Mouse (Mus musculus): ENCODE data around the gene Frmpd2.

Frmpd2 gene

DNA sequence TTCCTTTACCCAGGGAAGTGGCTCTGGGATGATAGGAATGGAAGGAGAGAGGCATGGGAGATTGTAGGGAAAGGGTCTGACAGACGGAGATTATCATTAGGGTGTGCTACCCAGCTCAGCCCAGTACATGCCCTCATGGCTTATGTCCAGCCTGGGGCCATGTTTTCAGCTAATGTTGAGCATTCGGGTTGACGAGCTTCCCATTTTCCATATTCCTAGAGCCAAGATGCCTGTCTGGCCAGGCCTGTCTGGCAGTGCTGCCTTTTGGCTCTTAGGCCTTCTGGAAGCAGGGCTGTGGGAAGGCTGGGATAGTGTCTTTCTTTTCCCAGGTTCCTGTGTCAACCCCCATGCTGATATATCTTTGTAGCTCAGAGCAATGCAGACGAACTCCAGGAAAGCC, 35.2 kb downstream of the Frmpd2 start:
- no peak for DNase-seq (ENCODE audit: extremely low read depth, low read depth)

DNA sequence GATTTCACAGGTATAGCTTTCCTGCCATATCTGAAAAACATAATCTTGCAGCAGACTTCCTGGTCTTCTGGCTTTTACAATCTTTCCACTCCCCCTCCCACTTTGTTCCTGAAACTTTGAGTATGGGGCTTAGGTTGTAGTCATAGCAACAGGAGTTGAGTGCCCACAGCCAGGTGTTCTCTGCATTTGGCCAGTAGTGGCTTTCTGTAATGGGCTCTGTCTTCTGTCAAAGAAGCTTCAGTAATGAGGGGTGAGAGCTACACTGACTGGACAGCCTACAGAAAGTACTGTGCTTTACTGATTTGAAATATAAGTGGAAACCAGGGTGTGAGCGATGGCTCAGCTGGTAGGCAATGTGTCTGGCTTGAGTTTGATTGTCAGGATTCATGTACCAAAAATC, 37.2 kb downstream of the Frmpd2 start:
- DNase-seq (ENCODE audit: extremely low read depth, low read depth), result no peak

DNA sequence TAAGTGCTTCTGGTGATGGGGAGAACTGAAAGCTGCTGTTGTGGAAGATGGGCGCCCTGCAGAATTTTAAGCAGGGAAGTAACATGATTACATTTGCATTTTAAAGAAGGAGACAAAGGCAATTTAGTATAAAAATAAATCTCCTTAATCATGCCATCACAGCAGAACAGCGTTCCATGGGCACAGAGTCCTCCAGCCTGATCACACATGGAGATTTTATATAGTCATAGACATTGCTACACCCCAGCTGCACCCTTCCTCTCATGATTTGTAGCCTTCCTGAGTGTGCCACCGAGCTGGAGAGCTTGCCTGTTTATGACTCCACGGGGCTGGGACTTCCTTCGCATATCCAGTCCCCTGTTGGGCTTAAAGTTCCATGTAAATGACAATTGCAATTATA, 42.4 kb downstream of the Frmpd2 start:
- no peak for DNase-seq (ENCODE audit: extremely low read depth, low read depth)

DNA sequence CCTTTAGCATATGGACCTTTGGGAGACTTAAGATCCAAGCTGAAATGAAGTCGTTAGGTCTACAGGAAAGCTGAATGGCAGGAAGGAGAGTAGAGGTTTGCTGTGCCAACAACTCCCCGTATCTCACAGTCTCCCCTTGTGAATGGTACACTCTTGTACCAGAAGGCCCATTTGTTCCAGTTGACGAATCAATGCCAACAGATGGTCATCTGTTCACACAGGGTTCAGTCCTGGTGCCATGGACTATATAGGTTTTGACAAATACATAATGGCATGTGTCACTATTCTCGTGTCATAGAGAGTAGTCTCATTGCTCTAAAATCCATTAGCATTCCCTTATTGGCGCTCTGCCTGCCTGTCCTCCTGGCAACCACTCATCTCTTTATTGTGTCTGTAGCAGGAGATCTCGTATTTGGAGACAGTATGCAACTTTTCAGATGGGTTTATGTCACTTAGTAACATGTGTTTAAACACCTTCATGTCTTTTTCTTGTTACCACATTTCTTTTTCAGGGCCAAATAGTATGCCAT, 43.3 kb downstream of the Frmpd2 start:
- DNase-seq (ENCODE audit: extremely low read depth, low read depth), result no peak

DNA sequence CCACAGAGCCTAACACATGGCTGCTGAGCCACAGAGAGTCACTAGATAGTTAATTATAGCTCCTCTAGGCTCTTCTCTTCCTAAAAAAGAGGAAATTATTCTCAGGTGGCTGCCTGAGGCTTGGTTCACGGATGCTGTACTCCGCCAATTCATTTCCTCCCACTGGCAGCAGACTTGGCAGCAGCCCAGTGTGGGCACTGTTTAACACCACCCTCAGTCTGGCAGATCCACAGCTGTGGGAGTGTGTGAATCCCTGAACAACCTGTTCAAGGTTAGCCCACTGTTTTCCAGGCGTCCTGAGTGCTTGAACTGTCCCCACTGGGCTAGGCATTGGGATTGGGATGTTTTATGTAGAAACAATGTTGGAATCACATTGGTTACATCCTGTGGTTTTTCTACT, 50.0 kb downstream of the Frmpd2 start:
- DNase-seq (ENCODE audit: extremely low read depth, low read depth), result no peak

DNA sequence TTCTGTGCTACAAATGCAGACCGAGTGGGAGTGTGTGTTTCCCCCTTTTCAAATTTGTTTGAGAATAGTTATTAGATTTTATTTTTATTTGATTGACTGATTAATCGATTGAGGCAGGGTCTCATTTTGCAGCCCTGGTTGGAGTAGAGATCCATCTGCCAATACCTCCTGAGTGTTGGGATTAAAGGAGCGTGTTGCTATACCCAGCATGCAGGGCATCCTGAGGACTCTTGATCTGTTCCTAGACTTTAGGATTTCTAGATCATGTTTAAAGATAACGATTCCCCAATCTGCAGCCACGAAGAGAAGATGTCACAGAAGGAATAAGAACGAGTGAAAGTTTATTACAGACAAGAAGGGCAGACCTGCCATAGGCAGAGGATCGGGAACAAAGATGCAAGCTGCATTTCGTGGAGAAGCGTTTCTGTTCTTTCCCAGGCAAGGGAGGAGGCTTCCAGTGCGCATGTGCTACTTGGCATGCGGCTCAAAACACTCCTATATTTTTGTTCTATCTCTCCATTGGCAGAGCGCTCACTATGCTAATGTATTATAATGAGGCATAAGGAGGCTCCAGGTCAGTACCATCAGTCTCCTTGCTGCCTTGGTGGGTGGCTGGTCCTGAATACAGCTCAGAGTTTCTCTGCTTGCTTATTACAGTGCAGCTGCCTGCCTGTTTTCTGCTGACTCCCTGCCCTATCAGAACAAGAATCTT, 53.9 kb downstream of the Frmpd2 start:
- no peak for DNase-seq (ENCODE audit: extremely low read depth, low read depth)

DNA sequence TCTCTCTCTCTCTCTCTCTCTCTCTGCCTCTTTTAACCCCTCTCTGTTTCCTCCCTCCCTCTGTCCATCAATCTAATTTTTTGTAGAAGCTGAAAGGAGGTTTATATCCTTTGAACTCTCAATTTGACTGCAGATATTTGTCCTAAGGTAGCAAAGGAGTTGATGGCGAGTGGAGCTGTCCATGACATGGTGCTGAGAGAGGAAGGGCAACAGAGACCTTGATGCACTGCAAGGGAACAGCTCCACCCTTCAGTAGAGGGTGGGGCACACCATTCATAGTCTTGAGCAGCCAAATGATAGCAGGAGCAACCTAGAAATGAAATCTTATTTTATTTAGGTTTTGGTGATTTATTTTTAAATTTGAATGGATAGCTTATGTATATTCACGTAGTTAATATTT, 55.1 kb downstream of the Frmpd2 start:
- DNase-seq (ENCODE audit: extremely low read depth, low read depth), result no peak

DNA sequence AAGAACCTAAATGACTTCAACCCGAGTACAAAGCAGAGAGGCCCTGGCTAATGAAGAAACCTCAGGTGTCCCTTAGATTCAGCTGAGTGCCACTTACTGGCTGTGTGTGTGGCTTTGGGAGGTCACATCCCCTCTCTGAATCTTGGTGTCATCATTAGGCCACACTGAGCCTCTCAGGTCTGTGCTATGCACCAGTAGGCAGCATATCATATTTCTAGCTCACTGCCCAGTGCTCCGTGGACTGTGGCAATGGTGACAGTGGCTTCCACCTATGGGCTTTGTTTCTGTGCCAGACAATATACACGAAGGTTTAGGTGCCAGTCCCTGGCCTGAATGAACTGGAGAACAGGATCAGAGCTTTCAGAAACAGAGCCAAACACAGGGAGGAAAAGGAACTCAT, 56.4 kb downstream of the Frmpd2 start:
- DNase-seq (ENCODE audit: extremely low read depth, low read depth), result no peak

DNA sequence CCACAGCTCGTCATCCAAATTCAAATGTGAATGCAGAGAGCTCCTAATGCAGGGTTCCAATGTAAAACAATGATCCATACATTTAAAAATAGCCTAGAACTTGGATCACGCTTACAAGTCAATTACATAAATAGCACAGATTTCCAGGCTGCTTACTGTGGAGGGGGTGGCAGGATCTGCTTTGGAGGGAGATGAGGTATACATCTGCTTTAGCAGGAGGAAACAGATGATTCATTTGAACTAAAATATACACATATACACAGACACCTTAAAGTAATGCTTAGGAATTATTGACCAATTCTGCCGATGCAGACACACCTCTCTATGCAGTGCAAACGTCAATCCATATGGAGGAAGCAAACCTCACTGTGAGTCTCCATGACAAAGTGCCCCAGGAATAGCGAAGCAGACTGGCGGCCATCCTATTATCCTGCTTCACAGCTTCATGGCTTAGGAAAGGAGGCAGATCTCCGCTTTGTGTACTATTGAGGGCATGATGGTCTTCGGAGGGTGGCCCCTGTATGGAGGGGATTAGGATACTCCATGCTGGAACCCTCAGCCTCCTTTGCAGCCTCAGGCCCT, 59.9 kb downstream of the Frmpd2 start:
- DNase-seq (ENCODE audit: extremely low read depth, low read depth), result no peak

DNA sequence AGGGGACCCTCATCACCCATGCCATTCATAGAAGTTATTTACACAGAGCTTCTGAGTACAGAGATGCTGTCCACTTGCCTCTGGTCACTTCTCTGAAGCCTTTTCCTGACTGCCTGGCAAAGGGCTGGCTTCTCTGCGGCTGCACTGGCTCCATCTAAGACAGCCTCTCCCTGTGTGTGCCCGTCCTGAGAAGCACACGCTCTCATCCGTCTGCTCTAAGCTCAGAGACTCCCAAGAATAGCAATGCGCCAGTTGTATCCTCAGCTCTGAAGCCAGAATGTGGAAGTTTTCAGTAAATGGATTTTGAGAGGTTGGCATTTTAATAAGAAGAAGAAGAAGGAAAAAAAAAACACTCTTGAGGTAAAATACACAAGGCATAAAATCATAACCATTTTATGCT, 61.3 kb downstream of the Frmpd2 start:
- DNase-seq (ENCODE audit: extremely low read depth, low read depth), result no peak

DNA sequence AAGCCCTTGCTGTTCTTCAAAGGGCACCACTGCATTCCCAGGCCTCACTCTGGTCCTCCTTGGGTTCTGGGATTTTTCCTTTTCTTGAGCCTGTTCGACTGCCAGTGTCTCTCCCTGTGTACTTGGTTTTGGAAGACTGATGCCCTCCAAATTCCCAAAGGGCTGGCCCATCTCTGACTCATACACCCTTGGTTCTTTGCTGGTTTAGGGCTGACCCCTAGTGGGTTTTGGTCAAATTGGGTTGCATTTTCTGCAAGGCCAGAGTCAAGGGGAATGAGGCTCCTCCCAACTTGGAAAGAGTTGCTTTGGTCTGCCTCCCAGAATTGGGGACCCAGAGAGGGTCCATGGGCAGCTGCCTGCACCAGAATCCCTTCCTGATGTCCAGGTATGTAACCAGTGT, 62.0 kb downstream of the Frmpd2 start:
- DNase-seq (ENCODE audit: extremely low read depth, low read depth), result no peak

DNA sequence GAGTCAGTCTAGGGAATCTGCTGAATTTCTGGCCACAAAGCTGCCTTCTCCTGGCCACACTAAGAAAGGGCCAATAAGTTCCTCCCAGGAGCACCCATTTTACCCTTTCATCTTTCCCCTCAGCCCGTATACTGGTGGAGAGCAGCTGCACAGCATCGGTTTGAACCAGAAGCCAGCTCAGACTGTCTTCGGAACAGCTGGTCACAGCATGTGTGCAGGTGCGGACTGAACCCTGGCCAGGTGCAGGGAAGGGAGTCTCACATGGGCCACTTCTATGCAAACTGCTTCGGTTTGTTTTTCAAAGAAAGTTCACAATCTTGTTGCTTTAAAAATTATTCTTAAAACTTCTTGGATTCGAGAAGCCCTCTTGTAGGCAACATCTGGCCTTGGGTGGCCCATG, 63.8 kb downstream of the Frmpd2 start:
- no peak for DNase-seq (ENCODE audit: extremely low read depth, low read depth)

DNA sequence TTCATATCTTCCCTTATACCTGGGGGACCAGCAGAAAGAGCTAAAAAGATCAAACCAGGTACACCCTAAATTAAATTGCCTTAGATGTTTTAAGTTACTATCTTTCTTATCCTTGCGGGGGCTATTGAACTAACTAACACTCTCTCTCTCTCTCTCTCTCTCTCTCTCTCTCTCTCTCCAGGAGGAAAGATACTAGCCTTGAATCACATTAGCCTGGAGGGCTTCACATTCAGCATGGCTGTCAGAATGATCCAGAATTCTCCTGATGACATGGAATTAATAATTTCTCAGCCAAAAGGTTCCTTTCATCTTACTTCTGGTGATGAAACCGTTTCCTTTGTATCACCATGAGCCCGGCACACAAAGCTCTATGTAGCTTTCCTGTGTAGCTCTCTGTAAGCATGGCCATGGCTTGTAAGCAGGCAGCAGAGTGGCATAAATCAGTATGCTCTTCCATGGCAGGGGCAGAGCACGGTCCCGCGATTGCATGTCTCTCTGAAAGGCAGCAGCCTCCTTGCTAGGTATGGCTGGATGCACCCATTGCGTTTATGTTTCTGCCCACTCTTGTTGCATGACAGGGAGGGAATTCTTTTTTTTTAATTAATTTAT, 68.2 kb downstream of the Frmpd2 start:
- DNase-seq (ENCODE audit: extremely low read depth, low read depth), result no peak

DNA sequence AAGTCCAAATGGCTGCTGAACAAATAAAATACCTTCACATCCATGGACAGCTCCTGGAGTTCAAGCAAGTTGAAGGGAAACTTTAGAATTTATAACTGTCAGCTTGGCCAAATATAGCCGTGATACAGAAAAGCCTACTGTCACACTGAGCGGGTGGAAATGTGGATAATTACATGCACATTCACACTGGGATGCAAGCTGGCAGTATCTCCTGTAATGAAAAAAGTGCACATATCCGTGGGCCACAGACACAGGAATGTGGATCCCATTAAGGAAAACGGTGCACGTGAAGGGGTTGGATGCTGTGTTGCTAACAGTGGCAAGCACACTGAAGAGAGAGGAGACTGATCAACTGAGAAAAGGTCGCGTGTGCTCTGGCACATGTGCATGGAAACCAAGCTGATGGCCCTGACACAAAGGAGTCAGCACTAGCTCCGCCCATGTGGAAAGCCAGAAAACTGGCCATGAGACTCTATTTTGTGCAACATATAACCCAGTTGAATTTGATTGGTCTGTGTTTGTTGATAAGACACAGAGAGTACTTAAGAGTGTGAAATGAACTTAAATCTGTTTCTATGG, 74.2 kb downstream of the Frmpd2 start:
- DNase-seq (ENCODE audit: extremely low read depth, low read depth), result no peak

DNA sequence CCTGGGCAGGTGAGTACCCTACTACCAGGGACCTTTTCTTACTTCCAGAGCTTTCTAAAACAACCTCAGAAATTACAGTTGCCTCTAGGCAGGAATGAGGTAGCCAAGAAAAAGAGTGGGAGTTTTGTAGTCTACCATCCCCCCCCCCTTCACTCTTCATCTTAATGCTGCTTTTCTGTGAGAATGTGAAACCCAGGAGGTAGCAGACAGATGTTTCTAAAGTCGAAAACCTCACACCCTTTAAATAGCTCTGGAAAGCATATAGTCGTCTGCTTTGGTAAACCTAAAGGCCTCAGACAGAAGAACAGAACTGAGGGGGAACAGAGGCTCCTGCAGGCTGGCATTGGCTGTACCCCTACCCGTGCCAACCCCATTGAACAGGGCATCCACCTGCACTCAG, 77.2 kb downstream of the Frmpd2 start:
- DNase-seq (ENCODE audit: extremely low read depth, low read depth), result no peak

DNA sequence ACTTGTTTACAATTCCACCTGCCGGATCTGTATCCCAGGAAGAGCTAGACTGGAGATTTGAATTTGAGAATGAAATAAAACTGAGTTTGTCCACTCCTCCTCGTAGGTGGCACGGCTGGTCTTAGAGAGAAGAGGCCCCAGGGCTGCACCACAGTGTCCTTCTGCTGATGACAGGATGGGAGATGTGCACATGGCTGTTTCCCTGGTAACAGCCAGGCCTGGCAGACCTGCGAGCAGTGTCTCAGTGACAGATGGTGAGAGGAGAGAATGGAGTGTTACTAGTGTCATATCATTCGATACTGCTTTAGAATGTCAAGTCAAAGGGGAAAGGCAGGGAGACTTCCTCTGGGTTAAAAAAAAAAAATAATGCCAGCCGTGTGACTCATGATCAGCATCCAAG, 78.4 kb downstream of the Frmpd2 start:
- DNase-seq (ENCODE audit: extremely low read depth, low read depth), result no peak

DNA sequence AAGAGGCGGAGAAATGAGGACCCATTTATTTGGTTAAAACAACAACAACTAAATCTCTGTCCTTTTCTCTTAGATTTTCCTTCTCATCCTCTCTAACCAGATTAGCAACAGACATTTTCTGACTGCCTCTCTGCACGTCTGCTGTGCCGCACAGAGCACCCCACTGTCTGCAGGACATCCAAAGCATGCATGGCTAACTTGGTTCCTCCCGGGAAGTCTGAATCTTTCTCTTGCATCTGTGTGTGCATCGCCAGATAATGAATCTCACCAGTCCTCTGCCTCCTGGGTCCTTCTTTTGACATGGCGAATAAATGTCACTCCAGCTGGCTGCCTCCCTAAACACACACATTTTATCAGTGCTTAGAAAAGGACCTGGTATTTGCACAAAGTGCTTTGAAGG, 99.2 kb downstream of the Frmpd2 start:
- DNase-seq (ENCODE audit: extremely low read depth, low read depth), result no peak

DNA sequence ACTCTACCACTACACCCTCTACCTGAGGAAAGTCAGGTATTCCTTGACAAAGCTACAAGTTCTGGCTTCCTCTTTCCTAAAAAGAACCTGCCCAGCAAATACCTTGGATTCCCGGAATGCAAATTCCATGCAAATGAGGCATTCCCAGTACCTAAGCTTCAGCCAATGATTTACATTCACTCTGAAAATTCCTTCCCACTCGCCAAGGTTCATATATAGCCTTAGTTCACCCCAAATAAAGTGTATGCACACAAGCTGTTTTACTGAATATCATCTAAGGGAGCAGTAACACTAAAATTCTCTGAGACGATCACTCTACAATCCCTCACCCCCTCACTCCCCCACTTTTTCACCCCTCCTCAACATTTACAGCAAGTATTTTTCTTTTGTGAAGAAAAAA, 102.1 kb downstream of the Frmpd2 start:
- no peak for DNase-seq (ENCODE audit: extremely low read depth, low read depth)

DNA sequence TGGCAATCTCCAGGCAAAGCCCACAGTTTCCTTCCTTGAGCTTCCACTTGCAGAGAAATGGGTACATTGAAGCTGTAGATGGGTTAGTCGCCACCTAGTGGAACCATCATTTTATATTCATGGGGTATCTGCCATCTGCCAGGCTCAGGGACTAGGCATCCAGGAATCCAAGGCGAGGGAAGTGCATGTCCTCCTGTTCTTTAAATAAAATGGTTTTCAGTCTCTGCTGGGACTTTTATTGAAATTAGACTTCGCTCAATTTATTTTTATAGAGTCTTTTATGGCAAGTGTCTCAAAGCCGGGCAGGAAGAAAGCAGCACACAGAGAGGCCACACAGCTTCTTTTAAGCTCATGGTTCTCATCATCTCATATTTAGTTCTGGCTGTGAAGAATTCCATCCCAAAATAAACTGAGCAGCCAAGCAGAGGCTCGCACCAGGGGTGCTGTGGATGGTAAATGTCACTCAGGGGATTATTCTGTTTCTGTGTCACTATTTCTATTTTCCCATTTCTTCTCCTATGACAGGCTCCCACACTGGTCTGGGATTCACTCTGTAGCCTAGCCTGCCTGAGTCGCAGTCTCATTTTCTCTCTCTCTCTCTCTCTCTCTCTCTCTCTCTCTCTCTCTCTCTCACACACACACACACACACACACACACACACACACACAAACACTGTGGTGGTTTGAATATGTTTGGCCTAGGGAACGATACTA, 108.4 kb downstream of the Frmpd2 start:
- DNase-seq (ENCODE audit: extremely low read depth, low read depth), result no peak

DNA sequence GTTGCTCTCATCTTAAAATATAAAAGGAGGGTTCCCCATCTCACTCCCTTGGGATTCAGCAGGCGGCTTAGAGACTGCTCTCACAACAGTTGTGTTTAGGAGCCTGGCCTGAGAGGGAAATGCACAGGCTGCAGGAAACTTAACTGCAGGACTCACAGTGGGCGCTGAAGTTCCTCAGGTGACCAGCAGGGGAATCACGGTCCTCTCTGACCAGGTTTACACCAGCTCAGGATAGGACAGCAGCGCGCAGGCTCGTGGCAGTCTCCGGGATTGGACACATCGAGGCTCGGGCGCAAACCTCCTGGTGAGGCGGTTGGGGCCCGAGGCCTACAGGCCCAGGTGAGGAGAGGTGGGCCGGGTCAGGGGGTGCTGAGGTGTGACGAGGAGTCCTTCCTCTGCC, 117.5 kb downstream of the Frmpd2 start, which contains the start of gene Ptpn20:
TSS of gene Ptpn20 (plus strand) at position 257 of the 400 bp plus-strand sequence.
- DNase-seq (ENCODE audit: extremely low read depth, low read depth), result no peak

DNA sequence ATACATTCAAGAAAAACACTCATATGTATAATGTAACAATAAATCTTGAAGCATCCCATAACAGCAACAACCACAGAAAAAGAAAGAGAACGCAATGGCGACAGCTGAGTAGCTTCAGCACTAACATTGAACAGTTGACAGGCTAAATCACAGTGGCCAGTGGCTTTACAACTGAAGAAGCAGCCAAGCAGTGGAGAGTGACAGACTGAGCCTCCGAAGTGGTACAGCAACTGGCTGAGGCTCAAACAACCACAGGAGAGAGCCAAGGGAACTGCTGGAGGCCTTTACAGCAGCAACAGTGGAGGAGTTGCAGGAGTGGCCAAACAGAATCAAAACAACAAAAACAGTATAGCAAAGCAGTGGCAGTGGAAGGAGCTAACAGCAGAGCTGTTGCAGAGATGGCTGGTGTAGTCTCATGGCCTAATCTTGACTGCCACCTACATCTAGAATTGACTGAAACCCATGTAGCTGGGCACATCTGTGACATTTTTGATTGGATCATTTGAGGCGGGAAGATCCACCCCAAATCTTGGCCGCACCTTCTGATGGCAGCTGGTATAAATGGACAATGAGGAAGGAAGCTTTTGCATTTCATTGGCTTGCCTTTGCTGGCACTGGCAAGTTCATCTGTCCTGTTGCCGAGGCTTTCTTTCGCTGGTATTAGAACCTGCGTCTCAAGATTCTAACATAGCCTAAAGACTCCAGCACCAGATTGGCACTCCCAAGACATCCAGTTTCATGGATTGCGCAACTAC, 127.1 kb downstream of the Frmpd2 start:
- no peak for DNase-seq (ENCODE audit: extremely low read depth, low read depth)
